Mouse (Mus musculus) retina, adult 2 months (tissue): ENCODE results near the gene Ahsa2.
A peak's percentile ranks its signal among the peaks of the same experiment; 100 is the strongest.
"Not testable (repeated sequence)": the region's sequence is repeated elsewhere in the genome, so short reads cannot be mapped to it uniquely, and the experiment has no call there.

Experiments used
- DNase-seq: peaks from one replicate; pipeline ENCODE4 v3.0.0-alpha.2; 2012; ENCODE audit warnings: low read depth, low spot score

Ahsa2 gene

DNA sequence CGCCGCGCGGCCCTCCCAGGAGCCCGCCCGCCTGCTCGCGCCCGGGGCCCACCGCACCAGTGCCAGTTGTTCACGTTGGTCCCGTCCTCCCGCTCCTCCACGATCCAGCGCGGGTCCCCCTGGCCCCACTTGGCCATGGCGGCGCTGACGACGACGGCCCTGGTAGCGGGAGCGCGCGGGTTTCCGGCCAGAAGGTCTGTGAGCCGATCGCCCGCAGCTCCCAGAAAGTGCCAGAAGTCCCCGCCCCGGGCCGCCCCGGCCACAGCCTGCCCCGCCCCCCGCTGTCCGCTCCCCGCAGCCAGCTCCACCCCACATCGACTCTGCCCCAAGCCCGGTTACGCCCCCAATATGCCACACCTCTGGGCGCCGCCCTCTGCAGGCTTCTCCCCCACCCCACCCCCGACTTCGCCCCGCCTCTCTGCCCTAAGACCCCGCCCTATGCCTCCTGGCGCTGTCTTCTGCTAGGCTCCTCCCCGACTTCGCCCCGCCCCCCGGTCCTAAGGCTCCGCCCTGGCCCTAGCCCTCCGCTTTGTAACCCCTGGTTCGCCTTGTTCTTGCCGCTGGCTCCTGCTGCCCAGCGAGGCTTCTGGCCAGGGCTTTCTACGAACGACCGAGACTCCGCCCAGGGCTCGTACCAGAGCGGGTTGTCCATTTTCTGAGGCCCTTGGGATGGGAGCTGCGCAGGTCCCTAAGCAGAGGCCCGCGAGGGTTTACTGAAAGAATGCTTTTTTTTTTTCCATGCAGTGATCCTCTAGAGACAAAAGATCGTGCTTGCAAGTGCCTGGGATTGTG lies at the start of gene Ahsa2:
Gene Ahsa2 (minus strand): TSS at position 313 of the 792 bp plus-strand sequence.
- peak; percentile 90 for DNase-seq

- DNase-seq, result no peak
Measured at GRCm38 (mm10) chr11:23537446-23537845, 39.6 kb upstream of the Ahsa2 start.

DNA sequence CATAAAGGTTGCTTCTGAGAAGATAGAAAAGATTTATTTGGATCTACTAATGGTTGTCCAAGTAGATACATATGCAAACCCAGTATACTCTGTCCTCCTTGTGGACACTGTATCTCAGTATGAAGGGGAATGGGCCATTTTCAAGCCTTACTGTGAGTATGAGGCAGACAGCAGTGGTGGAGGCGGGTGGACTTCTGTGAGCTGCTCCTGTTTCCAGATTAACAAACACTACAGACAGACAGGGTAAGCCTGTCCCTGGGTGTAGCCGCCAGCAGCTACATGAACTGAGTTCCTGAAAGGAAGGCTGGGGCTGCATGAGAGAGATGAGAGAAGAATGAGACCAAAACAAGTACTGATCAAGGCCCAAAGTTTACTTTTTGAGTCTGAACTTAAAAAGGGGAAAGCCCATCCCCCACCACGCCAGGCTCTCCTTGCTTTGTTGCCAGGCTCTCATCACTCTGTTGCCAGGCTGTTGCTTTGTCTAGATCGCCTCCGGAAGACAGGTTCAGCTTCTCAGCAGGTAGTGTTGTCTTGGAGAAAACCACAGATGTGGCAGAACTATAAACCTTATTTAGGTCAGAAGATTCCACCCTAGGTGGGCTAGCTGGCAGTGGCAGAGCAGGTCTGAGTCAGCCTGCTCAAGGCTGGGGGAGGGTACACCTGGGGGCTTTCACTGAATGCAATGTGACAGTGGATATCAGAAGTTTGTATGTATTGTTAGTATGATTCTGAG lies 22.8 kb upstream of the Ahsa2 start, which contains the start of gene 1700093K21Rik:
Gene 1700093K21Rik (minus strand): TSS at position 683 of the 733 bp plus-strand sequence.
- DNase-seq, result no peak

GRCm38 (mm10) chr11:23518981-23519380 lies 21.2 kb upstream of the Ahsa2 start:
- no peak for DNase-seq

- no peak for DNase-seq
Measured at GRCm38 (mm10) chr11:23515315-23515714, 17.5 kb upstream of the Ahsa2 start.

- DNase-seq, result not testable (repeated sequence)
Measured at GRCm38 (mm10) chr11:23514785-23515184, 17.0 kb upstream of the Ahsa2 start.

- not testable (repeated sequence) for DNase-seq
Measured at GRCm38 (mm10) chr11:23504801-23505200, 7.0 kb upstream of the Ahsa2 start.

DNA sequence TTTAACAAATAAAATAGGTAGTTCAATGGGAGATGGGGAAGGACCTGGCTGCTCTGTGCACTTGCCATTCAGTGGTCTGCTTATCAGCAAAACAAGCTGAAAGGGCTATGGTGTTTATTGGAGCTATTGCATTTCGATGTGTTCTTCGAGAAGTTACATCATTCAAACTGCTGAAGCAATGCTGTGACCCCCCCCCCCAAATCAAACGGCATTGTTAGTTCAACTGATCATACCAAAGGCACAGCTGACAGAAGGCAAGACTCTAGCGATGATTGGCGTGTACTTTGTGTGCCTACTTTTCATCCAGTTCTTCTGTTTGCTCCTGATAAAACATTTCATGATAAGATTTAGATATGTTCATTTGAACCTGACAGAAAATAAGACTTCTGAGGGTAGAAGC lies 779 bp upstream of the Ahsa2 start:
- no peak for DNase-seq

DNA sequence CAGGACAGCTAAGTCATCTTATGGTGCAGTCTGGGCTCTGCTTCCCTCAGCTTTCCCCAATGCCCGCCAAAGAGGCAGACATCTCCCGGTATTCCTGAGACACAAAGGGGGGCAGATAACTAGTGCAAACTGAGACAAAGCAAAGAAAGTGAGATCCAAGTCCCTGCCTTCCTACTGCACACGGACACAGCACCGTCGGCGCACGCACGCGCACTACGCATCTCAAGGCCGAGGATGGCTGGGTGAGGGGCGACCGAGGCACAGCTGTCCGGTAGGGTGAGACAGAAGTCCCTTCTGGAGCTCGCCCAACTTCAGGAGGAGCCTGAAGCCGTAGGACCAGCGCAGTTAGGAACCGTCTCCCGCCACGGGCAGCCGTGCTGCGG lies 504 bp downstream of the Ahsa2 start:
- peak; percentile 32 for DNase-seq

- DNase-seq, result no peak
Measured at GRCm38 (mm10) chr11:23496661-23497060, 1.2 kb downstream of the Ahsa2 start.

- DNase-seq, result no peak
Measured at GRCm38 (mm10) chr11:23495231-23495630, 2.6 kb downstream of the Ahsa2 start.

GRCm38 (mm10) chr11:23492048-23492790 lies 5.6 kb downstream of the Ahsa2 start:
- no peak for DNase-seq

GRCm38 (mm10) chr11:23489955-23490354 lies 7.9 kb downstream of the Ahsa2 start:
- DNase-seq, result no peak

GRCm38 (mm10) chr11:23465862-23466261 lies 32.0 kb downstream of the Ahsa2 start:
- DNase-seq, result not testable (repeated sequence)
